Mouse (Mus musculus) bone marrow, adult 2 months (tissue): Measurements from ENCODE around the gene E130114P18Rik.

Experiments used
- CTCF ChIP-seq: fragments of 200-500 bp; IDR thresholded peaks from 2 replicates; pipeline ENCODE4 v1.5.1; 2011; ENCODE audit warnings: low read length, control low read depth; ENCODE audit not compliant: control insufficient read depth, insufficient read depth
- POLR2A ChIP-seq: fragments of 200-500 bp; IDR thresholded peaks from 2 replicates; pipeline ENCODE4 v1.6.1; 2011; ENCODE audit warnings: low read depth, mild to moderate bottlenecking, control low read depth, low read length, borderline replicate concordance; ENCODE audit not compliant: control insufficient read depth

DNA sequence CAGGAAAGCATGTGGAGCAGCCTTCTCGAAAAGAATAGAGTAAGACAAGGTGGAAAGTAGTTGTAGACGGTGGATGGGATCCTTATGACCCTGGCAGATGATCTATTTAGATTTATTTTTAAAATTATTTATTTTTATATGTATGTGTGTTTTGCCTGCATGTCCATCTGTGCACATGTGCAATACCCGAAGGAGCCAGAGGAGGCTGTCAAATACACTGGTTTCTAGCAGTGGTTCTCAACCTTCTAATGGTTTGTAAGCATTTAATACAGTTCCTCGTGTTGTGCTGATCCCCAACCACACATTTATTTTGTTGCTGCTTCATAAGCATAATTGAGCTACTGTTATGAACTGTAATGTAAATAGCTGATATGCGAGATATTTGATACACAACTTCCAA is 154.7 kb downstream of the E130114P18Rik start:
- no peak for TF ChIP-seq POLR2A
- no peak for TF ChIP-seq CTCF
